ENCODE assay signal across 8 mouse cellular contexts in genomic region chr9:65631354-65632021, GRCm38 (mm10). TPM values are rescaled to one million over a fixed set of nuclear protein-coding genes. Genes with fewer than 3 reads are reported as not detected.
A peak's percentile ranks its signal among the peaks of the same experiment; 100 is the strongest.
DNase-seq lines count a peak whose midpoint lies in the region; ATAC-seq and TF ChIP-seq lines count a peak whose summit lies in the region.

No protein-coding gene starts in this region.

- intact Hi-C loops in left cerebral cortex, adult 2 months (cut with DNase I) = no loop called here
- intact Hi-C loops in left cerebral cortex, postnatal 36 days (cut with DNase I) = no loop called here

- no peak for ATAC-seq in embryonic facial prominence, embryonic 14.5 days (ENCODE audit: low read depth)
- 0 out of 2 replicates have a peak, but pooled peaks have one; percentile 4 for ATAC-seq in kidney, postnatal 0 days (replicated peaks; ENCODE audit: low FRiP score, low read depth)
- no peak for ATAC-seq in neural tube, embryonic 12.5 days (ENCODE audit: low FRiP score, low read depth)

- H3K9ac ChIP-seq in embryonic facial prominence, embryonic 14.5 days (ENCODE audit: low read depth, low read length) = peak overlapping the region; percentile 74
- peak overlapping the region; percentile 81 for H3K9ac ChIP-seq in kidney, postnatal 0 days (ENCODE audit: low read depth, low read length)
- H3K9ac ChIP-seq in neural tube, embryonic 12.5 days = peak overlapping the region; percentile 66

- H3K4me2 ChIP-seq in embryonic facial prominence, embryonic 14.5 days (ENCODE audit: low read depth, low read length) = peak overlapping the region; percentile 99
- peak overlapping the region; percentile 99 for H3K4me2 ChIP-seq in kidney, postnatal 0 days (ENCODE audit: low read length)
- H3K4me2 ChIP-seq in neural tube, embryonic 12.5 days (replicated peaks) = peak overlapping the region; percentile 99

- no peak overlapping the region for H3K27ac ChIP-seq in left cerebral cortex, adult 2 months
- H3K27ac ChIP-seq in embryonic facial prominence, embryonic 14.5 days (replicated peaks; ENCODE audit: low read depth, low read length) = no peak overlapping the region
- H3K27ac ChIP-seq in kidney, postnatal 0 days = peak overlapping the region; percentile 89
- H3K27ac ChIP-seq in neural tube, embryonic 12.5 days = no peak overlapping the region

- peaks cover 39% of the 10 kb centered on the region for H3K27me3 ChIP-seq in embryonic facial prominence, embryonic 14.5 days (replicated peaks; ENCODE audit: control insufficient read depth, insufficient read depth, low read length)
- no peaks in the 10 kb centered on the region for H3K27me3 ChIP-seq in kidney, postnatal 0 days (ENCODE audit: insufficient read depth, low read length)
- H3K27me3 ChIP-seq in neural tube, embryonic 12.5 days (replicated peaks) = peaks cover 47% of the 10 kb centered on the region

- H3K36me3 ChIP-seq in embryonic facial prominence, embryonic 14.5 days (ENCODE audit: control insufficient read depth, insufficient read depth, low read length) = no peaks in the 10 kb centered on the region
- H3K36me3 ChIP-seq in kidney, postnatal 0 days (ENCODE audit: insufficient read depth, low read length) = no peaks in the 10 kb centered on the region
- no peaks in the 10 kb centered on the region for H3K36me3 ChIP-seq in neural tube, embryonic 12.5 days

- H3K4me3 ChIP-seq in left cerebral cortex, adult 2 months = peak overlapping the region; percentile 52
- peak overlapping the region; percentile 82 for H3K4me3 ChIP-seq in embryonic facial prominence, embryonic 14.5 days (ENCODE audit: low read depth, low read length)
- H3K4me3 ChIP-seq in kidney, postnatal 0 days (replicated peaks; ENCODE audit: low read depth, low read length) = peak overlapping the region; percentile 76
- peak overlapping the region; percentile 66 for H3K4me3 ChIP-seq in neural tube, embryonic 12.5 days

- no peak for DNase-seq in left cerebral cortex, adult 2 months (ENCODE audit: extremely low spot score in 1 of 2, low spot score in 2 of 2)
- no peak for DNase-seq in left cerebral cortex, postnatal 36 days (ENCODE audit: low spot score in 2 of 2)
- DNase-seq in embryonic facial prominence, embryonic 14.5 days (ENCODE audit: low spot score) = no peak
- no peak for DNase-seq in kidney, postnatal 0 days (ENCODE audit: low spot score)
- no peak for DNase-seq in cerebellum, adult 9-10 months
- no peak for DNase-seq in cerebellum, postnatal 25 days
- no peak for DNase-seq in testis, postnatal 14 days (ENCODE audit: low spot score)

- peaks cover 5% of the 10 kb centered on the region; the same call in 1 of the 2 replicates for H3K4me1 ChIP-seq in embryonic facial prominence, embryonic 14.5 days (ENCODE audit: control insufficient read depth, insufficient read depth, low read length)
- peaks cover 13% of the 10 kb centered on the region; the same call in 1 of the 2 replicates for H3K4me1 ChIP-seq in kidney, postnatal 0 days (replicated peaks; ENCODE audit: insufficient read depth, low read length)
- peaks cover 16% of the 10 kb centered on the region for H3K4me1 ChIP-seq in neural tube, embryonic 12.5 days

- H3K9me3 ChIP-seq in embryonic facial prominence, embryonic 14.5 days (ENCODE audit: control insufficient read depth, low read length) = no peaks in the 10 kb centered on the region
- no peaks in the 10 kb centered on the region for H3K9me3 ChIP-seq in kidney, postnatal 0 days (replicated peaks; ENCODE audit: low read length)
- H3K9me3 ChIP-seq in neural tube, embryonic 12.5 days = no peaks in the 10 kb centered on the region

- WGBS in embryonic facial prominence, embryonic 14.5 days = 26% methylated on average over 16 of the region's 16 CpGs
- 36% methylated on average over 16 of the region's 16 CpGs for WGBS in kidney, postnatal 0 days
- 10% methylated on average over 16 of the region's 16 CpGs for WGBS in neural tube, embryonic 12.5 days

- no peak for TF ChIP-seq CTCF in left cerebral cortex, adult 2 months (IDR thresholded peaks at IDR 0.05)
- no peak for TF ChIP-seq CTCF in kidney, postnatal 0 days (IDR thresholded peaks at IDR 0.05; ENCODE audit: low read depth)

RNA-seq across cellular contexts. Expression of gene Rbpms2, which starts 2.0 kb away (rescaled TPM):
- total RNA-seq in left cerebral cortex, adult 2 months (2021) = 1 to 10 TPM; 2.2 to 3.2 TPM
- total RNA-seq in left cerebral cortex, postnatal 36 days (2021) = 1 to 10 TPM; 1.8 to 2.9 TPM
- 13.6 and 13.8 TPM in 2 replicates for polyA plus RNA-seq in embryonic facial prominence, embryonic 14.5 days (2014; fragmentation: Nextera tagmentation; extraction: Ambion mirVana)
- polyA plus RNA-seq in kidney, postnatal 0 days (2015; fragmentation: Nextera tagmentation; extraction: Ambion mirVana) = 38.6 and 39.2 TPM in 2 replicates
- polyA plus RNA-seq in neural tube, embryonic 12.5 days (2016; fragmentation: Nextera tagmentation; extraction: Ambion mirVana) = 10.2 and 10.3 TPM in 2 replicates

RNA-seq across cellular contexts. Expression of gene Oaz2, which starts 36.3 kb away (rescaled TPM):
- total RNA-seq in left cerebral cortex, adult 2 months (2021) = 100 to 1,000 TPM; 218 to 230 TPM
- 100 to 1,000 TPM; 228 to 236 TPM for total RNA-seq in left cerebral cortex, postnatal 36 days (2021)
- polyA plus RNA-seq in embryonic facial prominence, embryonic 14.5 days (2014; fragmentation: Nextera tagmentation; extraction: Ambion mirVana) = 203 and 214 TPM in 2 replicates
- polyA plus RNA-seq in kidney, postnatal 0 days (2015; fragmentation: Nextera tagmentation; extraction: Ambion mirVana) = 299 and 305 TPM in 2 replicates
- polyA plus RNA-seq in neural tube, embryonic 12.5 days (2016; fragmentation: Nextera tagmentation; extraction: Ambion mirVana) = 331 and 337 TPM in 2 replicates

RNA-seq across cellular contexts. Expression of gene Pif1, which starts 44.5 kb away (rescaled TPM):
- under 1 TPM; 0.20 to 0.28 TPM for total RNA-seq in left cerebral cortex, adult 2 months (2021)
- under 1 TPM; 0.39 to 0.50 TPM for total RNA-seq in left cerebral cortex, postnatal 36 days (2021)
- 5.9 and 7.2 TPM in 2 replicates for polyA plus RNA-seq in embryonic facial prominence, embryonic 14.5 days (2014; fragmentation: Nextera tagmentation; extraction: Ambion mirVana)
- 3.5 and 4.8 TPM in 2 replicates for polyA plus RNA-seq in kidney, postnatal 0 days (2015; fragmentation: Nextera tagmentation; extraction: Ambion mirVana)
- 14.7 and 15.8 TPM in 2 replicates for polyA plus RNA-seq in neural tube, embryonic 12.5 days (2016; fragmentation: Nextera tagmentation; extraction: Ambion mirVana)

RNA-seq across cellular contexts. Expression of gene Plekho2, which starts 51.6 kb away (rescaled TPM):
- total RNA-seq in left cerebral cortex, adult 2 months (2021) = 10 to 100 TPM; 13.3 to 15.1 TPM
- total RNA-seq in left cerebral cortex, postnatal 36 days (2021) = 10 to 100 TPM; 13.2 to 17.6 TPM
- 12.9 and 14.3 TPM in 2 replicates for polyA plus RNA-seq in embryonic facial prominence, embryonic 14.5 days (2014; fragmentation: Nextera tagmentation; extraction: Ambion mirVana)
- polyA plus RNA-seq in kidney, postnatal 0 days (2015; fragmentation: Nextera tagmentation; extraction: Ambion mirVana) = 13.4 and 14.6 TPM in 2 replicates
- polyA plus RNA-seq in neural tube, embryonic 12.5 days (2016; fragmentation: Nextera tagmentation; extraction: Ambion mirVana) = 11.6 and 12.4 TPM in 2 replicates
